25 mouse cellular contexts compared by ENCODE assay signal in the genomic region with DNA sequence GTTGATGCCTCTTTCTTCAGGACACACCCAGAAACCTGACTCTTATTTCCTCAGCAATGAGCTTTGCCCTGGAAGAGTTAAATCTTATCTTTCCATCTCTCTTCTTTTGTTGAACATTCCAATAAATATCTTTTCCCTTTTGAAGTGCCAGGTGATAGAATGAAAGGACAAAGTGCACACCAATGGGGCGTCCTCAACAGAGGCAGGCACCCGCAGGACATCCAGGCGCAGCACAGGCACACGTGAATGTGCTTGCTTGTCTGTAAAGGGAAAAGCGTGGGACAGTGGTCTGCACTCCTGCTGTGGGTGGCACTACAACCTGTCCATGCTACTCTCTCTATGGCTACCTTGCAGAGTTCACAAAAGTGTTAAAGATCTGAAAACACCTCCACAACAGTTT. TPM values are rescaled to one million over a fixed set of nuclear protein-coding genes. Genes with fewer than 3 reads are reported as not detected.
A peak's percentile ranks its signal among the peaks of the same experiment; 100 is the strongest.
DNase-seq lines count a peak whose midpoint lies in the region; ATAC-seq and TF ChIP-seq lines count a peak whose summit lies in the region.
"Had no signal": no experiment of that assay in that cellular context is flagged by ENCODE, and none has a peak within 500 bp of the region (broad histone marks: within the 10 kb centered on the region; RNA-seq: fewer than 3 reads in every experiment).

No protein-coding gene starts in this region.

- no peaks in the 10 kb centered on the region for H3K27me3 ChIP-seq in intestine, embryonic 15.5 days (replicated peaks)
- no peaks in the 10 kb centered on the region for H3K27me3 ChIP-seq in intestine, embryonic 16.5 days (replicated peaks; ENCODE audit: control insufficient read depth, insufficient read depth, low read length)
- H3K27me3 ChIP-seq in small intestine, adult 2 months (ENCODE audit: control insufficient read depth, insufficient read depth, low read length): no peaks in the 10 kb centered on the region
- no peaks in the 10 kb centered on the region for H3K27me3 ChIP-seq in stomach, postnatal 0 days (ENCODE audit: control insufficient read depth, insufficient read depth, low read length)
- H3K27me3 ChIP-seq: embryonic facial prominence, embryonic 12.5 days; forebrain, embryonic 13.5 days; forebrain, embryonic 15.5 days had no signal

- TF ChIP-seq POLR2A in small intestine, adult 2 months (IDR thresholded peaks at IDR 0.05; ENCODE audit: low read depth, low read length): no peak

- WGBS in intestine, embryonic 15.5 days: 57% methylated on average over 5 of the region's 5 CpGs
- 81% methylated on average over 5 of the region's 5 CpGs for WGBS in intestine, embryonic 16.5 days
- WGBS in small intestine, adult 2 months: 36% methylated on average over 5 of the region's 5 CpGs
- 52% methylated on average over 5 of the region's 5 CpGs for WGBS in stomach, postnatal 0 days

- no peak for DNase-seq in stomach, postnatal 0 days (ENCODE audit: low spot score)
- DNase-seq in right cerebral cortex, postnatal 25 days: no peak
- DNase-seq in cerebellum, postnatal 36 days: no peak
- no peak for DNase-seq in yolk sac, embryonic 10.5 days (ENCODE audit: low spot score)
- DNase-seq: adrenal gland, adult 8-10 months; adrenal gland, postnatal 25 days; cerebellum, adult 11 months; cerebellum, adult 18-20 months; cerebellum, adult 8-10 months; cerebellum, adult 9-11 months; cerebellum, postnatal 14 days; forebrain, postnatal 0 days had no signal

- TF ChIP-seq CTCF in small intestine, adult 2 months (IDR thresholded peaks at IDR 0.05; ENCODE audit: extremely low read depth, insufficient read length, insufficient replicate concordance, low read depth, low read length): no peak
- TF ChIP-seq CTCF in stomach, postnatal 0 days (IDR thresholded peaks at IDR 0.05; ENCODE audit: low read depth): no peak

- no peak overlapping the region for H3K4me2 ChIP-seq in intestine, embryonic 15.5 days (replicated peaks)
- H3K4me2 ChIP-seq in intestine, embryonic 16.5 days (ENCODE audit: low read depth, low read length): peak overlapping the region; percentile 25; the same call in 1 of the 2 replicates
- H3K4me2 ChIP-seq in stomach, postnatal 0 days (replicated peaks; ENCODE audit: low read depth): no peak overlapping the region
- H3K4me2 ChIP-seq: embryonic facial prominence, embryonic 12.5 days; forebrain, embryonic 13.5 days; forebrain, embryonic 15.5 days had no signal

- no peaks in the 10 kb centered on the region for H3K9me3 ChIP-seq in intestine, embryonic 15.5 days
- no peaks in the 10 kb centered on the region for H3K9me3 ChIP-seq in intestine, embryonic 16.5 days (ENCODE audit: control insufficient read depth, low read length)
- no peaks in the 10 kb centered on the region for H3K9me3 ChIP-seq in stomach, postnatal 0 days (ENCODE audit: control insufficient read depth, low read length)
- H3K9me3 ChIP-seq: embryonic facial prominence, embryonic 10.5 days; embryonic facial prominence, embryonic 12.5 days; forebrain, embryonic 13.5 days; forebrain, embryonic 15.5 days had no signal

- H3K9ac ChIP-seq in intestine, embryonic 15.5 days: no peak overlapping the region
- no peak overlapping the region for H3K9ac ChIP-seq in intestine, embryonic 16.5 days (ENCODE audit: low read depth, low read length)
- peak overlapping the region; percentile 5; the same call in 1 of the 2 replicates for H3K9ac ChIP-seq in stomach, postnatal 0 days (ENCODE audit: low read length)
- H3K9ac ChIP-seq: embryonic facial prominence, embryonic 12.5 days; forebrain, embryonic 13.5 days; forebrain, embryonic 15.5 days; forebrain, postnatal 0 days had no signal

- no peak overlapping the region for H3K4me3 ChIP-seq in intestine, embryonic 15.5 days (replicated peaks)
- no peak overlapping the region for H3K4me3 ChIP-seq in intestine, embryonic 16.5 days (ENCODE audit: low read length)
- H3K4me3 ChIP-seq in small intestine, adult 2 months (ENCODE audit: low read depth, low read length): no peak overlapping the region
- H3K4me3 ChIP-seq in stomach, postnatal 0 days (ENCODE audit: low read depth, low read length): no peak overlapping the region
- H3K4me3 ChIP-seq: embryonic facial prominence, embryonic 10.5 days; embryonic facial prominence, embryonic 12.5 days; forebrain, embryonic 13.5 days; forebrain, embryonic 15.5 days had no signal

- no peak overlapping the region; the same call in 1 of the 2 replicates for H3K27ac ChIP-seq in intestine, embryonic 15.5 days
- H3K27ac ChIP-seq in intestine, embryonic 16.5 days (ENCODE audit: low read length): peak overlapping the region; percentile 16; the same call in 1 of the 2 replicates
- H3K27ac ChIP-seq in small intestine, adult 2 months (ENCODE audit: insufficient read depth, low read depth, low read length): peak overlapping the region; percentile 59
- peak overlapping the region; percentile 83 for H3K27ac ChIP-seq in stomach, postnatal 0 days (replicated peaks)
- H3K27ac ChIP-seq: embryonic facial prominence, embryonic 10.5 days; embryonic facial prominence, embryonic 12.5 days; forebrain, embryonic 13.5 days; forebrain, embryonic 15.5 days had no signal

- H3K36me3 ChIP-seq in intestine, embryonic 15.5 days: 0 out of 2 replicates have a peak, but pooled peaks cover 3% of the 10 kb centered on the region
- peaks cover 19% of the 10 kb centered on the region for H3K36me3 ChIP-seq in intestine, embryonic 16.5 days (ENCODE audit: control insufficient read depth, insufficient read depth, low read length)
- peaks cover 15% of the 10 kb centered on the region for H3K36me3 ChIP-seq in small intestine, adult 2 months (ENCODE audit: control insufficient read depth, insufficient read depth, low read length)
- peaks cover 11% of the 10 kb centered on the region for H3K36me3 ChIP-seq in stomach, postnatal 0 days (ENCODE audit: control insufficient read depth, insufficient read depth, low read length)

- no peak for TF ChIP-seq EP300 in stomach, postnatal 0 days (optimal IDR thresholded peaks at IDR 0.05)

- peak; percentile 53 for ATAC-seq in intestine, embryonic 15.5 days
- ATAC-seq in intestine, embryonic 16.5 days: peak; percentile 61
- ATAC-seq in stomach, postnatal 0 days (ENCODE audit: low FRiP score, low TSS enrichment): no peak
- ATAC-seq: activated CD4-positive, CD25-positive, alpha-beta regulatory T cell, adult 4 months; forebrain, embryonic 13.5 days; forebrain, embryonic 15.5 days; forebrain, postnatal 0 days had no signal

- H3K4me1 ChIP-seq in intestine, embryonic 15.5 days (replicated peaks): peaks cover 9% of the 10 kb centered on the region
- H3K4me1 ChIP-seq in intestine, embryonic 16.5 days (ENCODE audit: control insufficient read depth, insufficient read depth, low read length): peaks cover 11% of the 10 kb centered on the region
- H3K4me1 ChIP-seq in small intestine, adult 2 months (ENCODE audit: control insufficient read depth, insufficient read depth, insufficient read length, low read length): peaks cover 11% of the 10 kb centered on the region; the same call in 1 of the 2 replicates
- no peaks in the 10 kb centered on the region for H3K4me1 ChIP-seq in stomach, postnatal 0 days (replicated peaks; ENCODE audit: control insufficient read depth, insufficient read depth)

RNA-seq across cellular contexts. Expression of a gene that starts 3.1 kb away (rescaled TPM):
- 74.6 and 82.0 TPM in 2 replicates for polyA plus RNA-seq in intestine, embryonic 15.5 days (2015; fragmentation: Nextera tagmentation; extraction: Ambion mirVana)
- polyA plus RNA-seq in intestine, embryonic 16.5 days (2015; fragmentation: Nextera tagmentation; extraction: Ambion mirVana): 69.2 and 74.4 TPM in 2 replicates
- 3.6 and 6.0 TPM in 2 replicates for polyA plus RNA-seq in small intestine, adult 2 months (2012; rRNA removed)
- polyA plus RNA-seq in stomach, postnatal 0 days (2015; fragmentation: Nextera tagmentation; extraction: Ambion mirVana): 58.2 and 63.1 TPM in 2 replicates

RNA-seq across cellular contexts. Expression of a gene that starts 12.1 kb away (rescaled TPM):
- not detected in 2 replicates for polyA plus RNA-seq in intestine, embryonic 15.5 days (2015; fragmentation: Nextera tagmentation; extraction: Ambion mirVana)
- not detected in 2 replicates for polyA plus RNA-seq in intestine, embryonic 16.5 days (2015; fragmentation: Nextera tagmentation; extraction: Ambion mirVana)
- not detected in 2 replicates for polyA plus RNA-seq in small intestine, adult 2 months (2012; rRNA removed)
- not detected in 2 replicates for polyA plus RNA-seq in stomach, postnatal 0 days (2015; fragmentation: Nextera tagmentation; extraction: Ambion mirVana)
- polyA plus RNA-seq: activated CD4-positive, CD25-positive, alpha-beta regulatory T cell, adult 4 months; brain, embryonic 14.5 days; C2C12; cortical plate, adult 2 months; embryonic facial prominence, embryonic 10.5 days; embryonic facial prominence, embryonic 12.5 days; embryonic facial prominence, embryonic 14.5 days; forebrain, embryonic 11.5 days; forebrain, embryonic 13.5 days; forebrain, embryonic 15.5 days; forebrain, postnatal 0 days had no signal
